Mouse (Mus musculus): ENCODE data around the gene Prps1. TPM values are rescaled to one million over a fixed set of nuclear protein-coding genes. Genes with fewer than 3 reads are reported as not detected.

Gene Prps1
- total and polyA plus RNA-seq, 3 experiments: 14.9 to 28.0 (median 24.5) TPM

DNA sequence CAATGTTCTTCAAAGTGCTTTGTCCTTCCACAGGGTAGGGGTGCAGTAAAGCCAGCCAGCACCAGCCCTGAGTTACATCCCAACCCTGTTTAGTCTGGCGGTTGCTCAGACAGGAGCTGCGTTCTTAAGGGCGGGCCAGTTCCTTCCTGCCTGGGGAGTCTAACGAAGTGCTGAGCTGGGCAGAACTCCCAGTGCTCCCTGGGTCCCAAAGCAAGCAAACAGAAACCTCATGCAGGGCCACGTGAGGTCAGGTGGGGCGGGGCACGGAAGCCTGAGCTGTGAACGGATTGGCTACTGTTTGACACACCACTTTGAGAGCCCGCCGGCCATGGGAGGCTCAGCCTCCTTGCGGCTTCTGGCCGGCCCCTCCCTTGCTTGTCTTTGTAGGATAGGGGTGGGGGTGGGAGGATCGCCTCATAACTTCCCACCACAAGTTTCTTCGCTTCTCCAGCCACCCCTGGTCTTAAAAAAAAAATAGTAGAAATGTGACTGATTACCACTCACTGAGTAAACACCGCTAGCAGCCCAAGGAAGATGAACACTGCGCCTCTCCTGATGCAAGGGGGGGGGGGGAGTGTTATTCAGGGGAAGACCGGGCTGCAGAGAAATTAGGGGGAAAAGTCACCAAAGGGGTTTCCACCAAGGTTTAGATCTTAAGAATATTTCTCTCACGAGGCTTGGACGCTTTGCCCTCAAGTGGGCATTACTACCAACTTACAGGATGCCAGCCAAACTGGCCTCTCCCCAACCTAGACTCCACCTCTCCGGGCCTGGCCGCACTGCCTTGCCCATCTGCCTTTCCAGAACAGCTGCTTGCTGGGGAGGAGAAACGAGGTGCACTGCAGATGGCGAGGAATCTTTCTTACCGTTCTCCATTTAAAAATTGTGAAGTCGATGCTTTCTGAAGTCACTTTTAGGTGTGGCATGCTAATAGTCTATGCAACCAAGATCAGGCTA is 64.0 kb downstream of the Prps1 start:
- Histone ChIP-seq H3K4me1 (ENCODE audit: control insufficient read depth, insufficient read depth, low read length) (peaks cover 5% of the 10 kb centered on the region), H3K36me3 (ENCODE audit: control insufficient read depth, insufficient read depth, low read length) (peaks cover 3% of the 10 kb centered on the region; the same call in 1 of the 2 replicates), H3K27me3 (ENCODE audit: control insufficient read depth, insufficient read depth, low read length) (no peaks in the 10 kb centered on the region), H3K27ac (peak overlapping the region; percentile 71), H3K9ac (ENCODE audit: low read depth, low read length) (peak overlapping the region; percentile 54), H3K4me3 (no peak overlapping the region), H3K79me2 (replicated peaks; ENCODE audit: control insufficient read depth, insufficient read depth, low read length) (no peaks in the 10 kb centered on the region)
- DNase-seq: peak; percentile 91 to 95
- TF ChIP-seq EP300 (IDR thresholded peaks at IDR 0.05; ENCODE audit: insufficient read depth, low read depth, low read length) (peak; percentile 85), POLR2A (IDR thresholded peaks at IDR 0.05; ENCODE audit: insufficient read depth, low read depth, low read length) (peak; percentile 75), CTCF (IDR thresholded peaks at IDR 0.05) (no peak)
- intact Hi-C loops (cut with DNase I): loop anchor here (1.0 to 2.0 kb wide), 2 partner anchors 9 to 22 kb away; no protein-coding TSS in a partner anchor
- 17% methylated on average over 25 of the region's 25 CpGs for WGBS

DNA sequence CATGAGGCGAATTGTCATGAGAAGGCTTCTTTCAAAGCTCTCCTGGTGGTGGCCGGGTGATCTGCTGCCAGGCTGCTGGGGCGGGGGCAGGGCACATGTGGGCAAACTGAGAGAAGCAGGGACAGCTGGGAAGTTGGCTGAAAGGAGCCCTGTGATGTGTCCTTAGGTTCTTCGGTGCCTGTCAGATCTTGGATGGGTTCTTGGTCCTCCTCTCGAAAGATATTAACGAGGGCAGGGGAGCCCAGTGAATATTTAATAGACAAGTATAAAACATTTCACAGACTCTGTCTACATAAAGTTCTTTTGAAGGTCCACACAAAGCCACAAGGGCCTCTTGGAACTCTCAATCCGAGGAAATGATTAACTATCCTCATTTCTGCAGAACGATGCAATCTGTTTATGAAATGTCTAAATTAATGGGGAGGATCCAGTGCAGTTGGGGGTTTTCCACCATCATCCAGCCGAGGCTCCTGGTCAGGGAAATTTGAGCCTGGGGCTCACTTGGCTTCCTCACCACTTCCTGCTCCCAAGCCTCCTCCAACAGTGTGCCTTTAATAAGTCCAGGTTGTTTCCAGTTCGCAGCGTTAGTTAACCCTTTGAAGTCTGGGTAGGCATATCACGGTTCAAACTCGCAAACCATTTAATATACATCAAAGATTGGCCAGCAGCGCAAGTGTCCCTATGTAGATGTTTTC is 65.8 kb downstream of the Prps1 start:
- Histone ChIP-seq H3K27me3 (ENCODE audit: control insufficient read depth, insufficient read depth, low read length) (no peaks in the 10 kb centered on the region), H3K36me3 (ENCODE audit: control insufficient read depth, insufficient read depth, low read length) (peaks cover 3% of the 10 kb centered on the region; the same call in 1 of the 2 replicates), H3K4me1 (ENCODE audit: control insufficient read depth, insufficient read depth, low read length) (peaks cover 5% of the 10 kb centered on the region), H3K4me3 (no peak overlapping the region), H3K9ac (ENCODE audit: low read depth, low read length) (no peak overlapping the region), H3K79me2 (replicated peaks; ENCODE audit: control insufficient read depth, insufficient read depth, low read length) (no peaks in the 10 kb centered on the region), H3K27ac (no peak overlapping the region)
- WGBS: 61% methylated on average over 14 of the region's 14 CpGs
- TF ChIP-seq POLR2A (IDR thresholded peaks at IDR 0.05; ENCODE audit: insufficient read depth, low read depth, low read length) (no peak), EP300 (IDR thresholded peaks at IDR 0.05; ENCODE audit: insufficient read depth, low read depth, low read length) (no peak), CTCF (IDR thresholded peaks at IDR 0.05) (0 out of 2 replicates have a peak, but pooled peaks have one; percentile 9)
- DNase-seq: no peak
- intact Hi-C loops (cut with DNase I): no loop called here

DNA sequence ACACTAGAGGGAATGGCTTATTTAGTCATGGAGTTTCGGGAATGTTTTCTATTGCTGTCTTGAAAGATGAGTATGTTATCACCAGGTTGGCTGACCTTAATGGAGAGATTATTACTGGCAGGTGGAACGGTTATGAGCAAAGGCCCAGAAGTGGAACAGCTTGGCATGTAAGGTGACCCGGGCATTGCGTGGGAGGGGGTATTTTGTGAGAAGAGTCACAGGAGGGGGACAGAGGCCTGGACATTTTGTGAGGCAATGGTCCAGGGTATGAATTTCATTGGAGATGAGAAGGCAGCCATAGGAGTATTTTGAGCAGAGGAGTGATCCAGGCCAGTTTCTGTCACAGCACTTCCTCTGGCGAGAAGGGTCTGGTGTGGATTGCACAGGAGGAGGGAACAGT is 67.8 kb downstream of the Prps1 start:
- Histone ChIP-seq H3K4me1 (ENCODE audit: control insufficient read depth, insufficient read depth, low read length) (peaks cover 6% of the 10 kb centered on the region), H3K27ac (no peak overlapping the region), H3K79me2 (replicated peaks; ENCODE audit: control insufficient read depth, insufficient read depth, low read length) (no peaks in the 10 kb centered on the region), H3K4me3 (no peak overlapping the region), H3K27me3 (ENCODE audit: control insufficient read depth, insufficient read depth, low read length) (no peaks in the 10 kb centered on the region), H3K9ac (ENCODE audit: low read depth, low read length) (no peak overlapping the region), H3K36me3 (ENCODE audit: control insufficient read depth, insufficient read depth, low read length) (peaks cover 3% of the 10 kb centered on the region; the same call in 1 of the 2 replicates)
- 76% methylated on average over 5 of the region's 5 CpGs for WGBS
- intact Hi-C loops (cut with DNase I): no loop called here
- TF ChIP-seq CTCF (IDR thresholded peaks at IDR 0.05) (no peak), EP300 (IDR thresholded peaks at IDR 0.05; ENCODE audit: insufficient read depth, low read depth, low read length) (no peak), POLR2A (IDR thresholded peaks at IDR 0.05; ENCODE audit: insufficient read depth, low read depth, low read length) (no peak)
- DNase-seq: no peak

Other genes starting within 250 kb of the Prps1 start
- not detected for gene Frmpd3, start 114.3 kb upstream of the Prps1 start, total RNA-seq (2021)
- 0.02 TPM in 1 of 2 replicates, not detected in the other for gene Frmpd3, start 114.3 kb upstream of the Prps1 start, polyA plus RNA-seq (2012; rRNA removed)
- 100 to 1,000 TPM; 140 to 205 TPM for gene Tsc22d3, start 144.0 kb downstream of the Prps1 start, total RNA-seq (2021)
- gene Tsc22d3, start 144.0 kb downstream of the Prps1 start, polyA plus RNA-seq (2012; rRNA removed): 108 and 133 TPM in 2 replicates
- gene Mid2, start 208.0 kb downstream of the Prps1 start, total RNA-seq (2021): 10 to 100 TPM; 15.3 to 19.7 TPM
- gene Mid2, start 208.0 kb downstream of the Prps1 start, polyA plus RNA-seq (2012; rRNA removed): 6.6 and 12.9 TPM in 2 replicates